Mouse (Mus musculus): ENCODE data around the gene Ehd2. TPM values are rescaled to one million over a fixed set of nuclear protein-coding genes. Genes with fewer than 3 reads are reported as not detected.

The Ehd2 gene
- total RNA-seq (2014; fragmentation: Nextera tagmentation) (0.38 and 0.44 TPM in 2 replicates), total RNA-seq (2017) (0.33 and 0.35 TPM in 2 replicates), polyA plus RNA-seq (2012) (0.11 and 0.15 TPM in 2 replicates)

DNA sequence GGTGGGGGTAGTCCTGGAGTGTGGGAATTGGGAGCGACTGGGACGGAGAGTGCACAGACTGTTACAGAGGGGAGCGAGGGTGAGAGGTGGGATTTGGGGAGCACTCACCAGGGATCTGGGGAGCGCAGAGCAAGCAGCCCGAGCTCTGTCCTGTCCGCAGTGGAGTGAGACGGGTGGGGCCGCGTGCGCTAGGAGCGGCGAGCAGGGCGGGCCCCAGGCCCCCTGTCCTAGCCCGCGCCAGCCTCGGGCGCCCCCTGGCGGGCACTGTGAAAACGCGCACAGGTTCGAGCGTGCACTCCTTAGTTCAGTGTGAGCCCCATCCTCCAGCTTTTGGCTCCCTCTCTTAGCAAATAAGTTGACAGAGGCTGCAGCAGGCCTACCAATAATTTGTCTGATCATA lies at the start of gene Ehd2:
TSS of gene Ehd2 (minus strand) at position 256 of the 400 bp plus-strand sequence.
- Histone ChIP-seq H3K27me3 (ENCODE audit: insufficient read depth, low read length) (peaks cover 28% of the 10 kb centered on the region), H3K36me3 (replicated peaks) (peaks cover 16% of the 10 kb centered on the region), H3K9me3 (replicated peaks) (no peaks in the 10 kb centered on the region), H3K4me1 (ENCODE audit: insufficient read depth, low read depth, low read length) (peaks cover 24% of the 10 kb centered on the region), H3K4me3 (ENCODE audit: low read depth, low read length) (peak within 1 kb of the TSS; percentile 61; the same call in 1 of the 2 replicates)
- peak; percentile 31 for ATAC-seq (ENCODE audit: extremely low read depth, insufficient number of reproducible peaks, low FRiP score, poor library complexity, severe bottlenecking)
- peak; percentile 85 for DNase-seq (ENCODE audit: low spot score)
- TF ChIP-seq POLR2AphosphoS5 (IDR thresholded peaks at IDR 0.05; ENCODE audit: insufficient replicate concordance, low read depth, low read length) (no peak), GATA2 (IDR thresholded peaks at IDR 0.05; ENCODE audit: borderline replicate concordance, low read depth, low read length) (no peak), GATA1 (IDR thresholded peaks at IDR 0.05; ENCODE audit: borderline replicate concordance, low read length) (no peak), TAL1 (conservative IDR thresholded peaks at IDR 0.05; ENCODE audit: low read depth, low read length) (no peak), CTCF (IDR thresholded peaks at IDR 0.05; ENCODE audit: low read depth, low read length) (peak; percentile 76)

GRCm38 (mm10) chr7:16015384-16015783 lies 48.0 kb upstream of the Ehd2 start:
- ATAC-seq (ENCODE audit: extremely low read depth, insufficient number of reproducible peaks, low FRiP score, poor library complexity, severe bottlenecking) (no peak), DNase-seq (ENCODE audit: low spot score) (no peak)
- Histone ChIP-seq H3K9me3 (replicated peaks) (no peaks in the 10 kb centered on the region), H3K36me3 (replicated peaks) (peaks cover 56% of the 10 kb centered on the region), H3K27me3 (ENCODE audit: insufficient read depth, low read length) (no peaks in the 10 kb centered on the region), H3K4me1 (ENCODE audit: insufficient read depth, low read depth, low read length) (peaks cover 23% of the 10 kb centered on the region), H3K4me3 (ENCODE audit: low read depth, low read length) (no peak overlapping the region)
- no peak for TF ChIP-seq GATA2 (IDR thresholded peaks at IDR 0.05; ENCODE audit: borderline replicate concordance, low read depth, low read length)
- TF ChIP-seq CTCF (IDR thresholded peaks at IDR 0.05; ENCODE audit: low read depth, low read length): no peak
- TF ChIP-seq GATA1 (IDR thresholded peaks at IDR 0.05; ENCODE audit: borderline replicate concordance, low read length): no peak
- no peak for TF ChIP-seq TAL1 (conservative IDR thresholded peaks at IDR 0.05; ENCODE audit: low read depth, low read length)
- TF ChIP-seq POLR2AphosphoS5 (IDR thresholded peaks at IDR 0.05; ENCODE audit: insufficient replicate concordance, low read depth, low read length): no peak

DNA sequence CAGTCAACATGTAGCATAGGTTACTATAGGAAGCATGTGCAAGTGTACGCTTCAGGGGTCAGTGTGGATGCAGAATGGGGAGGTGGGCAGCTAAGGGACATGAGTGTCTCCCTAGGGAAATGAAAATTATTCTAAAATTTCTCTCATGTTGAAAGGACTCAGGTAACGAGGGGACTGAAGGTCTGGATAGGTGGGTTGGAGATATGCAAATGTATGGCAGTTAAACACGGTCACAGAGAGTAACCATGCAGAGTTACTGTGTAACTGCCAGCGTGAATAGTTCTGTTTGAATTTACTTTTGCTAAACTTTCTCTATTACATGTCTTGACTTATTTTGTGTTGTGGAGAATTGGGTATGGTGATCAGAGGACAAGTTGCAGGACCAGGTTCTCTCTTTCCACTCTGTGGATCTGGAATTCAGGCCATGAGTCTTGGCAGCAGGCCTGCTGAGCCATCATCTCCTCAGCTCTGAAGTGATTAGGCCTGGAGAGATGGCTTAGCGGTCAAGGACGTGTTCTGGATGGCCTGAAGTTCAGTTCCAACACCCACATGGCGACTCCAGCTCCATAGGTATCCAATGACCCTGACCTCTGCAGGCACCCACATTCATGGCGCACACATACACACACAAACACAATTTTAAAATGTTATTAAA lies 47.3 kb upstream of the Ehd2 start:
- Histone ChIP-seq H3K4me1 (ENCODE audit: insufficient read depth, low read depth, low read length) (peaks cover 21% of the 10 kb centered on the region), H3K4me3 (ENCODE audit: low read depth, low read length) (no peak overlapping the region), H3K27me3 (ENCODE audit: insufficient read depth, low read length) (no peaks in the 10 kb centered on the region), H3K9me3 (replicated peaks) (no peaks in the 10 kb centered on the region), H3K36me3 (replicated peaks) (peaks cover 54% of the 10 kb centered on the region)
- TF ChIP-seq POLR2AphosphoS5 (IDR thresholded peaks at IDR 0.05; ENCODE audit: insufficient replicate concordance, low read depth, low read length): no peak
- TF ChIP-seq TAL1 (conservative IDR thresholded peaks at IDR 0.05; ENCODE audit: low read depth, low read length): no peak
- TF ChIP-seq CTCF (IDR thresholded peaks at IDR 0.05; ENCODE audit: low read depth, low read length): no peak
- TF ChIP-seq GATA1 (IDR thresholded peaks at IDR 0.05; ENCODE audit: borderline replicate concordance, low read length): no peak
- TF ChIP-seq GATA2 (IDR thresholded peaks at IDR 0.05; ENCODE audit: borderline replicate concordance, low read depth, low read length): no peak
- DNase-seq (ENCODE audit: low spot score) (no peak), ATAC-seq (ENCODE audit: extremely low read depth, insufficient number of reproducible peaks, low FRiP score, poor library complexity, severe bottlenecking) (no peak)

DNA sequence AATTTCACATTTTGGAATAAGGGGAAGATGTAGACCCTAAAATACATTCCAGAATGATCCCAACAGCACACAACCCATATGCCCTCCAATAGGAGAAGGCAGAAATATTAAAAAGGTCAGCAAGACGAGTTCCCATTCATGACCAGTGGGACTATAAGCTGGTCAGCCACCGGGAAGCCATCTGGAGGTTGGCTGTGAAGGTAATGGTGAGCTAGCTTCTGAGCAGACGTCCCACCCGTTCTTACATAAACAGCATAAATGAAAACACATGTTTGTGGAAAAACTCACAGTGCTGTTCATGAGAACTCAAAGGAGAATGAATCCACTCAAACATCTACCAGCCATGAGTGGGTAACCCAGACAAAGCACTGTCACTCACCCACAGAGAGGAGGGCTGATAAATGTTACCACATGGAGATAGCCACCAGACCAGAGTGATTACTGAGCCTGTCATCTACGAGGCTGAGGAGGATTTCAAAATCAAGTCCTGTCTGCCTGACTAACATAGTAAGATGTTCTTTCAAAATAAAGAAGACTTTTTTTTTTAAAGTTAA lies 46.4 kb upstream of the Ehd2 start:
- Histone ChIP-seq H3K36me3 (replicated peaks) (peaks cover 54% of the 10 kb centered on the region), H3K9me3 (replicated peaks) (no peaks in the 10 kb centered on the region), H3K4me1 (ENCODE audit: insufficient read depth, low read depth, low read length) (peaks cover 13% of the 10 kb centered on the region), H3K4me3 (ENCODE audit: low read depth, low read length) (no peak overlapping the region), H3K27me3 (ENCODE audit: insufficient read depth, low read length) (no peaks in the 10 kb centered on the region)
- TF ChIP-seq POLR2AphosphoS5 (IDR thresholded peaks at IDR 0.05; ENCODE audit: insufficient replicate concordance, low read depth, low read length): no peak
- TF ChIP-seq CTCF (IDR thresholded peaks at IDR 0.05; ENCODE audit: low read depth, low read length): no peak
- no peak for TF ChIP-seq GATA2 (IDR thresholded peaks at IDR 0.05; ENCODE audit: borderline replicate concordance, low read depth, low read length)
- no peak for TF ChIP-seq GATA1 (IDR thresholded peaks at IDR 0.05; ENCODE audit: borderline replicate concordance, low read length)
- no peak for TF ChIP-seq TAL1 (conservative IDR thresholded peaks at IDR 0.05; ENCODE audit: low read depth, low read length)
- DNase-seq (ENCODE audit: low spot score) (no peak), ATAC-seq (ENCODE audit: extremely low read depth, insufficient number of reproducible peaks, low FRiP score, poor library complexity, severe bottlenecking) (no peak)

DNA sequence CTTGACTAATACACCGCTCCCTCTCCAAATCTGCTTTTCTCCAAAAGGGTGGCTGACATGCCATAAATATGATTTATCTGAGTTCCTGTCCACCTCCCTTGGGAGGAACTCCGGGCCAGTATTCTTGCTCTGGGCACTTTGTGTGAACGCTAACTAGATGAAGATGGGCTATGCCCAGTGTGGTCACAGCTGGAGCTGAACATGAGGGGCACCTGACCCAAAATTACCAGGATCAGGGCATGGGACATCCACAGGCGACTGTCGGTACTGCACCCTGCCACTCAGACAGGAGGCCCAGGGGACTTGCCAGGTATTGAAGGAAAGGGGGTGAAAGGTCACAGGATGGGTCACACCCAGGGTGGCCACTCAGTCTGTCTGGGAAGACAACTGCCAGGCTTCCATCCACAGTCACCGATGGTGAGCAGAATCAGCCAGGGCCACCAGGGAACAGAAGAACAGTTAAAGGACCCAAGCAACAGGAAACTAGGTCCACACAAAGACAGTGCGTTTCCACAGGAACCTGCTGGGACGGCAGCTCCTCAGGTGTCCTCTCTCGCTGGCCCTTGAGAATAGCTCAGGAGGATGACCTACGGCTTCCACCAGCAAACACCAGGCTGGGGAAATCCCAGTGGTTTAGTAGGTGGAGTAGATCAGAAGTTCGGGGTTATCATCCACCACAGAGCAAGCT lies 45.4 kb upstream of the Ehd2 start:
- Histone ChIP-seq H3K4me1 (ENCODE audit: insufficient read depth, low read depth, low read length) (peaks cover 5% of the 10 kb centered on the region; the same call in 1 of the 2 replicates), H3K4me3 (ENCODE audit: low read depth, low read length) (no peak overlapping the region), H3K9me3 (replicated peaks) (no peaks in the 10 kb centered on the region), H3K36me3 (replicated peaks) (peaks cover 56% of the 10 kb centered on the region), H3K27me3 (ENCODE audit: insufficient read depth, low read length) (no peaks in the 10 kb centered on the region)
- TF ChIP-seq CTCF (IDR thresholded peaks at IDR 0.05; ENCODE audit: low read depth, low read length): peak; percentile 68
- no peak for TF ChIP-seq GATA2 (IDR thresholded peaks at IDR 0.05; ENCODE audit: borderline replicate concordance, low read depth, low read length)
- no peak for TF ChIP-seq POLR2AphosphoS5 (IDR thresholded peaks at IDR 0.05; ENCODE audit: insufficient replicate concordance, low read depth, low read length)
- no peak for DNase-seq (ENCODE audit: low spot score)
- no peak; the same call in 1 of the 2 replicates for ATAC-seq (ENCODE audit: extremely low read depth, insufficient number of reproducible peaks, low FRiP score, poor library complexity, severe bottlenecking)
